Mouse (Mus musculus) hindbrain, embryonic 10.5 days (tissue): ENCODE data around the gene Ccdc116. TPM values are rescaled to one million over a fixed set of nuclear protein-coding genes. Genes with fewer than 3 reads are reported as not detected.
A peak's percentile ranks its signal among the peaks of the same experiment; 100 is the strongest.

Experiments used
- DNase-seq: peaks from one replicate; pipeline ENCODE4 v3.0.0-alpha.2; 2017; ENCODE audit warnings: low spot score
- H3K27ac ChIP-seq: fragments of 300-500 bp; sonication (generic); 2 replicates; pipeline ENCODE4 v1.5.1; 2016; ENCODE audit warnings: mild to moderate bottlenecking, moderate library complexity
- H3K27me3 ChIP-seq: fragments of 300-500 bp; sonication (generic); 2 replicates; pipeline ENCODE4 v1.6.1; 2016; ENCODE audit warnings: mild to moderate bottlenecking; ENCODE audit not compliant: poor library complexity, insufficient read depth, severe bottlenecking
- H3K36me3 ChIP-seq: fragments of 300-500 bp; sonication (generic); 2 replicates; pipeline ENCODE4 v1.6.1; 2016; ENCODE audit warnings: mild to moderate bottlenecking, moderate library complexity
- H3K4me1 ChIP-seq: fragments of 300-500 bp; sonication (generic); replicated peaks from 2 replicates; pipeline ENCODE4 v1.6.1; 2016; ENCODE audit warnings: mild to moderate bottlenecking
- H3K4me3 ChIP-seq: fragments of 300-500 bp; sonication (generic); 2 replicates; pipeline ENCODE4 v1.5.1; 2016; ENCODE audit warnings: mild to moderate bottlenecking, moderate library complexity
- H3K9me3 ChIP-seq: fragments of 300-500 bp; sonication (generic); 2 replicates; pipeline ENCODE4 v1.6.1; 2016; ENCODE audit warnings: mild to moderate bottlenecking, moderate library complexity
- WGBS: fragments of 180-500 bp; shearing (Covaris S2); methylation state at CpG from one replicate; pipeline ENCODE4 v1.1.7; 2016; 5-methylcytosine and 5-hydroxymethylcytosine counted together
- microRNA counts: library from miRNA; unstranded; fragments of <30 nt; microRNA quantifications from one replicate; lab custom pipeline; 2017
- polyA plus RNA-seq: library from polyadenylated mRNA; unstranded; fragments of >200 nt; fragmentation: Nextera tagmentation; extraction: Ambion mirVana; gene quantifications from 2 replicates; pipeline ENCODE4 v1.2.1, GENCODE M21; 2016

Gene Ccdc116
- polyA plus RNA-seq, 1 experiment from 2014 or later: 0.73 TPM

- Histone ChIP-seq H3K27me3 (no peaks in the 10 kb centered on the region), H3K9me3 (no peaks in the 10 kb centered on the region), H3K27ac (peak overlapping the region; percentile 64), H3K4me1 (peaks cover 44% of the 10 kb centered on the region), H3K4me3 (peak overlapping the region; percentile 29; the same call in 1 of the 2 replicates), H3K36me3 (peaks cover 67% of the 10 kb centered on the region)
- WGBS: 48% methylated on average over 14 of the region's 14 CpGs
- no peak for DNase-seq
Measured at GRCm38 (mm10) chr16:17121569-17121968, 25.5 kb downstream of the Ccdc116 start.

GRCm38 (mm10) chr16:17117309-17117799, 29.7 kb downstream of the Ccdc116 start:
- H3K9me3 ChIP-seq: no peaks in the 10 kb centered on the region
- H3K4me3 ChIP-seq: no peak overlapping the region
- H3K27me3 ChIP-seq: no peaks in the 10 kb centered on the region
- H3K27ac ChIP-seq: no peak overlapping the region
- H3K4me1 ChIP-seq: peaks cover 17% of the 10 kb centered on the region
- H3K36me3 ChIP-seq: peaks cover 99% of the 10 kb centered on the region
- WGBS: 92% methylated on average over 5 of the region's 5 CpGs
- DNase-seq: no peak

GRCm38 (mm10) chr16:17110771-17111743, 36.0 kb downstream of the Ccdc116 start, which contains the start of gene Ppil2:
Gene Ppil2 (minus strand): TSS chr16:17111257.
- no peaks in the 10 kb centered on the region for H3K9me3 ChIP-seq
- H3K4me3 ChIP-seq: peak within 1 kb of the TSS; percentile 75
- H3K27me3 ChIP-seq: no peaks in the 10 kb centered on the region
- peaks cover 72% of the 10 kb centered on the region for H3K36me3 ChIP-seq
- H3K4me1 ChIP-seq: peaks cover 10% of the 10 kb centered on the region
- 11% methylated on average over 38 of the region's 38 CpGs for WGBS
- peak; percentile 78 for DNase-seq
- H3K27ac ChIP-seq: peak within 1 kb of the TSS; percentile 87

GRCm38 (mm10) chr16:17104600-17104999, 42.4 kb downstream of the Ccdc116 start:
- no peaks in the 10 kb centered on the region for H3K27me3 ChIP-seq
- H3K4me3 ChIP-seq: no peak overlapping the region
- H3K36me3 ChIP-seq: peaks cover 96% of the 10 kb centered on the region
- WGBS: 96% methylated on average over 4 of the region's 4 CpGs
- H3K9me3 ChIP-seq: no peaks in the 10 kb centered on the region
- H3K27ac ChIP-seq: no peak overlapping the region
- DNase-seq: no peak
- H3K4me1 ChIP-seq: peaks cover 2% of the 10 kb centered on the region

GRCm38 (mm10) chr16:17102630-17103220, 44.3 kb downstream of the Ccdc116 start:
- no peak for DNase-seq

GRCm38 (mm10) chr16:17096938-17097337, 50.1 kb downstream of the Ccdc116 start:
- no peak overlapping the region for H3K27ac ChIP-seq
- no peak overlapping the region for H3K4me3 ChIP-seq
- no peak for DNase-seq
- 93% methylated on average over 3 of the region's 3 CpGs for WGBS
- no peaks in the 10 kb centered on the region for H3K27me3 ChIP-seq
- H3K4me1 ChIP-seq: no peaks in the 10 kb centered on the region
- peaks cover 99% of the 10 kb centered on the region for H3K36me3 ChIP-seq
- H3K9me3 ChIP-seq: no peaks in the 10 kb centered on the region

More at GRCm38 (mm10) chr16:17102630-17103220, 44.3 kb downstream of the Ccdc116 start:
- H3K27ac ChIP-seq: no peak overlapping the region
- peaks cover 98% of the 10 kb centered on the region for H3K36me3 ChIP-seq
- H3K4me1 ChIP-seq: no peaks in the 10 kb centered on the region
- no peaks in the 10 kb centered on the region for H3K9me3 ChIP-seq
- WGBS: 86% methylated on average over 7 of the region's 7 CpGs
- no peaks in the 10 kb centered on the region for H3K27me3 ChIP-seq
- H3K4me3 ChIP-seq: no peak overlapping the region

MicroRNAs encoded within 50 kb of the gene (microRNA counts, 519-probe panel; counts per million panel counts)
- 4,979 counts per million, percentile 94 among the panel's probes with 10 or more counts for microRNA mmu-miR-130b (lab: Ali Mortazavi, UCI)
- 3,546 counts per million, percentile 85 among the panel's probes with 10 or more counts for microRNA mmu-miR-301b (lab: Ali Mortazavi, UCI)

Other genes with a start within 250 kb of the Ccdc116 start
- gene Mapk1, start 163.8 kb downstream of the Ccdc116 start, polyA plus RNA-seq: 143 and 150 TPM in 2 replicates
- 103 and 104 TPM in 2 replicates for gene Ypel1, start 77.5 kb downstream of the Ccdc116 start, polyA plus RNA-seq
- 159 and 177 TPM in 2 replicates for gene Ppil2, start 36.0 kb downstream of the Ccdc116 start, polyA plus RNA-seq
- 146 and 175 TPM in 2 replicates for gene 2610318N02Rik, start 22.1 kb downstream of the Ccdc116 start, polyA plus RNA-seq
- gene Sdf2l1, start 14.8 kb downstream of the Ccdc116 start, polyA plus RNA-seq: 114 and 136 TPM in 2 replicates
- 7.8 and 10.1 TPM in 2 replicates for gene Ydjc, start 2.6 kb downstream of the Ccdc116 start, polyA plus RNA-seq
- 394 and 407 TPM in 2 replicates for gene Ube2l3, start 55.4 kb upstream of the Ccdc116 start, polyA plus RNA-seq
- 1.6 and 1.9 TPM in 2 replicates for gene Rimbp3, start 61.4 kb upstream of the Ccdc116 start, polyA plus RNA-seq
- gene Hic2, start 86.3 kb upstream of the Ccdc116 start, polyA plus RNA-seq: 16.1 and 18.0 TPM in 2 replicates
- 7.2 and 11.1 TPM in 2 replicates for gene Tmem191c, start 128.8 kb upstream of the Ccdc116 start, polyA plus RNA-seq
- 0.17 and 0.21 TPM in 2 replicates for gene Serpind1, start 184.1 kb upstream of the Ccdc116 start, polyA plus RNA-seq